Mouse (Mus musculus) cortical plate, adult 2 months (tissue): ENCODE measurements around the gene Tnf.

Experiments
- CTCF ChIP-seq: fragments of 200-500 bp; IDR thresholded peaks from 2 replicates; pipeline ENCODE4 v1.5.1; 2011; ENCODE audit warnings: mild to moderate bottlenecking, control low read depth, low read length; ENCODE audit not compliant: insufficient read depth; ENCODE audit errors: extremely low read depth
- POLR2A ChIP-seq: fragments of 200-500 bp; IDR thresholded peaks from 2 replicates; pipeline ENCODE4 v1.6.1; 2011; ENCODE audit warnings: mild to moderate bottlenecking, low read length, control low read depth; ENCODE audit not compliant: insufficient read depth; ENCODE audit errors: extremely low read depth

- TF ChIP-seq POLR2A: no peak
- TF ChIP-seq CTCF: no peak
Observed at GRCm38 (mm10) chr17:35153077-35153476, 48.7 kb downstream of the Tnf start.
